Mouse (Mus musculus) T-helper 1 cell (primary cell): ENCODE measurements at regions not wholly inside any gene's neighbourhood (a gene's known extent, or its start where the extent isn't known, plus 50 kb on each side); places are given as distances from the start of the nearest gene placed in this dataset.

Experiments used
- in situ Hi-C: fragments of 300-600 bp; cut with MboI, MseI; formaldehyde crosslinking; loops from one replicate; pipeline ENCODE4 v1.15.1; 2025; ENCODE audit warnings: high pct_unique_total_duplicates

DNA sequence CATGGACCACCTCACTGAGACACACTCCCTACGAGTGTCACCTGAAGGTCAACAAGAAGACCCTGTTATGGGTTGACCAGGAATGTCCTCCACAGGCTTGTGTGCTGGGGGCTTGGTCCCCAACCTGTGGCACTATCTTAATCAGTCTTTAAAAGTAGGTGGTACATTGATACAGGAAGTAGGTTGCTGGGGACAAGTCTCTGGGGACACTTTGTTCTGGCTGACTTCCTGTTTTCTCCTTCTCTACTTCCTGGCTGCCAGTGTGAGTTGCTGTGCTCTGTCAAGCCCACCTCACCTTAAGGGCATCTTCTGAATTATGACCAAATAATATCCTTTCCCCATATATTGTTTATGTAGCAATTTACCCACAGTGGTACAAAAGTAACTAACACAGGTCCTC is 96.1 kb downstream of the Cct6b start:
- in situ Hi-C loops = no loop called here

DNA sequence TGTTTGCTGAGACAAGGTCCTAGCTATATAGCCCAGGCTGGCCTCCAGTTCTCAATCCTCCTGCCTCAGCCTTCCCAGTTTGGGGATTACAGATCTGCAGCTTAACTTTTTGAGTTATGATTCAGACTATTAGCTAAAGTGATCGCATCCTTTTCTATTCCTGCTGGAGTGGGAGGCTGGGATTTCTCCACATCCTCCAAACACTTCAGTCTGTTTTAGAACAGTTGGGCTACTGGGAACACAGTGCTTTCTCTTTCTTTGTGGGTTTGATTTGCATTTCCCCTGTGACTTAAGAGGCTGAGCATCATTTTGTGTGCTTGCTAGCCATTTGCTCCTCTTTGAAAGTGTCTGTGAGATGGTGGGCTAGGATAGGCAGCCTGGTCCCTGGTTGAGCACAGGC is 100.0 kb downstream of the Cct6b start:
- in situ Hi-C loops = no loop called here

DNA sequence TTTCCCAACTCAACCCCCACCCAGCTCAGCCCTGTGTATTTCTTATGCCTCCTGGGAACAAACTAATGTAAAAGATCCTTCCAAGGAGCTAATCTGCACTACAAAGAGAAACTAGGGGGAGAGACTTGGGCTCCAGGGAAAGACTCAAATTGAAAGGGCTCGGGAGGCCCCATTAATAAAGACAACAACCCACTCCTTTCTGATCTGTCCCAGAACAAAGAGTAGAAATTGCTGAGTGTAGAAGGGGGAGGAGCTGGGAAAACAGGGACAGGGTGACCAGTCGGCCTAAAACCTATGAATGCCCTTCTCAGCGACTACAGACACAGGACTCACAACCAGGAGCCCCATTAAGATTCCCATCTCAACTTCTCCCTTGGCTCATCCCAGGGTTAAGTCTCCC is 102.0 kb downstream of the Cct6b start:
- in situ Hi-C loops = no loop called here

DNA sequence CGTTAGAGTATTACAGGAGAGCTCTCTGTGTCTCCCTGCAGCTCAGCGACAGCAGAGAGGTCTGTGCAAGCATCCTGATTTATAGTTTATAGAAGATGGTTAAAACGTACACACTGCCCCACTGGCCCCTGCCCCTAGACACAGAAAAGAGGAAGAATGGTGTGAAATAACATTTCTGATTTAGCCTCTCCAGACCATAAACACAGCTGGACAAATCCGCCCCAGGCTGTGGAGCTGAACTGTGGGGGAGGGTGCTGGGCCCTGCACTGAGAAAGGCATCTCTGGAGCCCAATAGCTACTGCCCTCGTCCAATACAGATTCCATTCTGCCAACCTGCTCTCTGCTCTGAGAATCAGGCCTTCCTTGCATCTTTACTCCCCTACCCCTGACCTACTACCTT is 112.4 kb downstream of the Cct6b start:
- in situ Hi-C loops = no loop called here

DNA sequence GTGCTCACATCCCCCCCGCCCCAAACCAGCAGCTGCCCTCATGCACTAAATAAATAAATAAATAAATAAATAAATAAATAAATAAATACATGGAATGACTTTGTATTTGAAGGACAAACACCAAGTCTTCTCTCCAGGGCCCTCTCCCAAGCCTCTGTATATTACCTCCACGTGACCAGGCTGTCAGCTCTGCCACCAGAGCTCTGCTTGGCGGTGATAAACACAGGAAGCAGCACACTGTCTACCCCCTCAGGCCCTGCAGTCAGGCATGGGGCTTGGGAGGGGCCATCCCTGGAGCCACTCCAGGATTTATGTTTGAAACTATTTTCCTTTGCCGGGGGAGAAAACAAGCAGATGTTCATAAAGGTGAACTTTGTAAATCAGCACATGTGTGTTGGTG is 125.6 kb downstream of the Cct6b start:
- in situ Hi-C loops = no loop called here

DNA sequence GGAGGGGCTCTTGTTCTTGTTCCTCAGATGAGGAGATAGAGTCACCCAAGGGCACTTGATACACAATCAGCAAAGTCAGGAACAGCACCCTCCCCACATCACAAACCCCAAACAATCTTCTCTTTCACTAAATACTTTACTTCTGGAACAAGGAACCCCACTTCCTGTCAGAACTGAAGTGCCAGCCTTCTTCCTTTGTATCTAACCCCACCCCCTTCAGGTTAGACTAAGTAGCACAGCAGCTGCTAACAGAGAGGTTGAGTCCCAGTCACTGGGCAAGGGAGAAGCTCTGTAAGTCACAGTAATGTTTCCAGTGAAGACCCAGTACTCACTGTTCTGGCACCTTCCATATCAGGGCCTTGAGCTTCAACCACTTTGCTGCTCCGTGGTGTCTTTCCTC is 131.9 kb downstream of the Cct6b start:
- in situ Hi-C loops = no loop called here

DNA sequence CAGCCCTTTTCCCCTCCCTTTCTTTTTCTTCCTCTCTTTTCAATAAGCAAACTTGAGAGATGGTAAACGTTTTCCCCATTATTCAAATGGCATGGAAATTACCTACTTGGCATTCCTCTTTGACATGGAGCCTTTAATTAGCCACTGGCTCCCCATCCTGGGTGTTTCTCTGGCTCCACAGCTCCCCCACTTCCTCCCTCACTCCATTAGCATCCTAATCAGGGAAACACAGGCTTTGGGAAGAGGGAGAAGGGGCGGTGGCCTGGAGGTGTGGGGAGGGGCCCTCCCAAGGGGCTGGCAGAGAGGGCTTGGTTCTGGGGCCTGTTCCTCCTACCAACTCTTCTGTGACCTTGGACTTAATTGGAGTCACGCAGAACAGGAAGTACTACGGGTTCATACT is 132.7 kb downstream of the Cct6b start:
- in situ Hi-C loops = no loop called here

DNA sequence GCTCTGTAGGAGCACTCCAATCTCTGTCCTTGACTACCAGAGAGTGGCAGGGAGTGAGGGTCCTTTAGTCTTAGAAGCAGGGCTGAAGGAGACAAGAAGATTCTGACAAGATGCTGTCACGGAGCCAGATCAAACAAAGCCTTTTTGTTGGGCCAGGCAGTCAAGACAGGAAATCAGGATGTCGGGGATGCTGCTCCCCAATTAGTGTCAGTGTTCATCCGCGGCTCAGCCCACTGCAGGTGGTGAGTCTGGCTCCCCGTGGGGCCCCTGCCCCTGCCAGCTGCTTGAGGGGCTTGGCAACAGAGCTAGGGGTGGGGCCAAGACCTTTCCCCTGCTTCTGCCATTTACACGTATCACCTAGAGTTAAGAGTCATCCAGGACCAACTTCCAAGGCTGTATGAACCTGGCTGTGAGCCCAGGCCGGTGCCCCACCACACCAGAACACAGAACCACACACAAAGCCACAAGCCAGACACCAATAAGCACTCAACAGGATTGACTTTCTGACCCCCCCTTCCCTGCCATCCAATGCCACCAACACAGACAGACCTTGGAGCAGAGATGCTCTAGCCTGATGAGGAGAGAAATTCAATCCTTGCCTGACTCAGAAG is 137.5 kb downstream of the Cct6b start:
- in situ Hi-C loops = loop anchor here (10.0 kb wide), 1 partner anchor 1222 kb away; no protein-coding TSS in a partner anchor

DNA sequence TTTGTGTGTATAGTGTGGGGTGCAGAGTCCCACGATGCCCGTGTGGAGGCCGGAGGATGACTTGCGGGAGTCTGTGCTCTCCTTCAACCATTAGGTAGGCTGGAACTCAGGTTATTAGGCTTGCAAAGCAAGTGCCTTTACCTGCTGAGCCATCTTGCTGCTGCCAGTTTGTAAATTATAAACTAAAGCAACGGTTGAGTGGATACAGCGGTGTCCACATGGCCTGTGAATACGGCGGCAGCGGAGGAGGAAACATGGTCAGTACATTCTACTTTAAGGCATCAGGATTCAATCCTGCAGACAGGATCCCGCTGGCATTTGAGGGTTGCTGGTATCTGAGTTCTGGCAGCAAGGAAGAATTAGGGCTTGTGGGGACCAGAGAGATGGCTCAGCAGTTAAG is 143.1 kb downstream of the Cct6b start:
- in situ Hi-C loops = loop anchor here (10.0 kb wide), 1 partner anchor 1216 kb away; no protein-coding TSS in a partner anchor

DNA sequence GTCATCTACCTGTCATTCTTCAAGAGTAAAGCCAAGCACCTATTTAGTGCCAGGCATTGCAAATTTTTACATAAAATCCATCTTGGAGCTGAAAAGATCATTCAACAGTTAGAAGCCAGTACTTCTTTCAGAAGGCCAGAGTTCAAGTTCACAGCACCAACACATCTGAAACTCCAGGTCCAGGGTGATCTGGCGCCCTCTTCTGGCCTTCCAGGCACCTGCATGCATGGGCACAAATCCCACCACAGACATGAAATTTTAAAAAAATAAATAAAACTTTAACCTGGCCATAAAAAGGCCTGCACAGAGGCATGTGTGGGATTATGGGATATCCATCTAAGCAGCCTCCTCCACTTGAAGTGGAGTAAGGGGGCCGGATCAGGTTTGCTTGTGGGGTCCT is 144.7 kb downstream of the Cct6b start:
- in situ Hi-C loops = no loop called here

DNA sequence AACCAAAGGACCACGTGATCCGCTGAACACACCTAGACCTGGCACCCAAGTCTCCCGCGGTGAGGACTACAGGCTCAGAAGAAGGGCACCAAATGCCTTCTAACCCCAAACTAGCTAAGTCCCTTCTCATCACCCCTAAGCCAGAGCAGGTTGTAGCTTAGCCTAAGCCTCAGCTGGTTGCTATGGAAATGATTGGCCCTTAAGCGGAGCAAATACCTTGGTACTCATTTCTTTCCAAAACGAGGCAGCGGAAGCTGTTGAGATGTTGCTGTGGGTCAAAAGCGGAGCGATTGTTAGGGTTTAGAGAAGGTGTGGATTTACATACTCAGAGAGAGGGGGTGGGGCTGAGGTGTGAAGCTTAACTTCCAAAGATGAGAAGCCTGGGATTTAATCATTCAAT is 145.7 kb downstream of the Cct6b start:
- in situ Hi-C loops = no loop called here

DNA sequence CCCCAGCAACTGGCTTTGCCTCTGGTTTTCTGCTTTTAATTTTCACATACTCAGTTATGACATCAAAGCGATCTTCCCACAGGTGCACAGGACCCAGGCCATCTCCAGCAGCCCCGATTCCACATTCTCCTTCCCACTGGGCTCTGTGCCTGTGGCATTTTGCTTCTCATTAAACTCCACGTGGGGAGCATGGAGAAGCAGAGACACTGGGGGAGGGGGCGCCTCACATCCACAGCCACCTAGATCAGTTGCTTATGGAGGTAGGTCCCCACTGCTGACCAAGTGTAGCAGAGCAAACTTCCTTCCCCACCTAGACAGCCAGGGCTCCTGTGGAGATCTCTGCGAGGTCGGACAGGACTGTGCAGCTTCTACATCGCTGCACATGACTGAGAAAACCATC is 147.3 kb downstream of the Cct6b start:
- in situ Hi-C loops = no loop called here

DNA sequence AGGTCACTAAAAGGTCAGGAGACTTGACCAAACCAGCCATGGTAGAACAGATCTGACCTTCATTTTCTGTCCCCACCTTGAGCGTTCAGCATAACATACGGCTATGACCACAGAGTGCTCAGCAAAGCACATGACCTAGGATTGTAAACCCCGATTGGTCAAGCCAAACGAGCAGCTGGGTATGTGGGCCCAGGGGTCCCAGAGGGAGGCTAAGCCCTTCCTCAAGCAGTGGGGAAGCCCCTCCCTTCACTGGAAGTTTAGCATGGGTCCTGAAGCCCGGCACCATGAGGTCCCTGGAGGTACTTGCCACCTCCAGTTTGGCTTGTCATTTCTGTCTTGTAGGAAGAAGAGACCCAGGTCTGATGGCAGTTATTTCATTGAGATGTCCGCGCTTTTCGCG is 149.8 kb downstream of the Cct6b start:
- in situ Hi-C loops = loop anchor here (5.0 kb wide), 1 partner anchor 273 kb away; no protein-coding TSS in a partner anchor

DNA sequence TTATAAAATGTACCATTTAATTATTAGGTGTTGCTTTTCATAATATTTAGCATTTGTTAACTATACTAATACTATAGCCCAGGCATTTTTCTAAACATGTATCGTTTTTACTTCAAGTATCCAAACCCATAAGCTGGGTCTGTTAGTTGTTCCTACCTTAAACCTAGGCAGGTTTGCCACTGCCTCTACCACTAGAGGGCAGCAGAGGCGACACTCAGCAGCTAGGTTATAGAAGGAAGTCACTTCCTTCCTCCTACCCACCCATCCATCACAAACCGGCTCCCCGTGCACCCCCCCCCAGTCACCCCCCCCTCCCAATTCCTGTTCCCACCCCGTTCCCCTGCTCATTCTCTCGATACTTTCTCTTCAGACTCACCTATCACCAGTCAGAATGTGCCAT is 150.6 kb downstream of the Cct6b start:
- in situ Hi-C loops = loop anchor here (5.0 kb wide), 1 partner anchor 274 kb away; no protein-coding TSS in a partner anchor

DNA sequence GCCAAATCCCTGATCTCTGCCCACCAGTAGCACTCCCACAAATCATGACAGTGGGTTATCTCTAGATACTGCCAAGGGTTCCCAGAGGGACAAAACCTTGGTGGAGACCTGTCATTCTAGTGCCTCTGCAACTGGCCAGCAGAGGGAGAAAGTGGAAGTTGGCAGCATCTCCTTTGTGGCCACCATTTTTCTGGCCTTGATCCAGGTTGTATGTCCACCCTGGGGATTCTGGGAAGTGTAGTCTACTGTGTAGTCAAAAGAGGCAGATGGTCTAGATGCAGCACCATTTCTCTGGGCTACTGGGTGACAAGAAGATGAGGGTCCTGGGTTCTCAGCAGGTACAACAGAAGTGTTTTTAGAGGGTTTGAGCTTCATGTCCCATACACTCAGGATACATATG is 152.1 kb downstream of the Cct6b start:
- in situ Hi-C loops = loop anchor here (5.0 kb wide), 1 partner anchor 275 kb away; no protein-coding TSS in a partner anchor

DNA sequence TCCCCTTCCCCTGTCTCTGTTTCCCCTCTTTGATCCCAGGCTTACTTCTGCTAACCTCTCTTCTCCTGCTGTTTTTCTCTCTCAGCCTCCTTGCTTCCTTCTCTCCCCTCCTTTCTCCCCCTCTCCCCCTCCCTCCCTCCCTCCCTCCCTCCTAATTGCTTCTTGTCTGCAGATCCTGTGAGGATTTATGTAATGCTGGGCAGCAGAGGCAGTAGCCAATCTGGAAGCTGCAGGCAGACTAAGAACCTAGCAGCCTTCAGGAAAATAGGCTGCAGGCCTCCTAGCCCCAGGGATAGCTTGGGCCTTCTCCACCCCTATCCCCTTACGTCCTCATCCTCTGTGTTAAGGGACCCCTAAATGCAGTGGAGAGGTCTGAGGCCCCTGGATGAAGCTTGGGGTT is 155.2 kb downstream of the Cct6b start:
- in situ Hi-C loops = no loop called here

DNA sequence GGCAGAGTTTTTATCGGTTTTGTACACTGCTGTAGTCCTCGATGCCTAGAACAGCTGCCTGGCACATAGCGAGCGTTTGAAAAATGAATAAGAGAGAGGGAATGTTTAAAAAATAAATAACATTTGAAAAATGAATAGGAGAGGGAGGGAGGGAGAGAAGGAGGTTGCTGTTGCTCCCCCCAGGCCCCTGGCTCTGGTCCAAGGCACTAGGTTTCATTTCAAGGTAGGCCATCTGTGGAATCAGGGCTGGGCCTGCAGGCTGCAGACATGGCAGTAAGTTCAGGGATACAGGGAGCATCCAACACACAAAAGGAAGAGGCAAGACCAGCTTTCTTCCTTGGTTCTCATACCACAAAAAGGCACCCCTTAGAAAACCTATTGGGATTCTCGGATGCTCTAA is 156.5 kb downstream of the Cct6b start:
- in situ Hi-C loops = no loop called here

DNA sequence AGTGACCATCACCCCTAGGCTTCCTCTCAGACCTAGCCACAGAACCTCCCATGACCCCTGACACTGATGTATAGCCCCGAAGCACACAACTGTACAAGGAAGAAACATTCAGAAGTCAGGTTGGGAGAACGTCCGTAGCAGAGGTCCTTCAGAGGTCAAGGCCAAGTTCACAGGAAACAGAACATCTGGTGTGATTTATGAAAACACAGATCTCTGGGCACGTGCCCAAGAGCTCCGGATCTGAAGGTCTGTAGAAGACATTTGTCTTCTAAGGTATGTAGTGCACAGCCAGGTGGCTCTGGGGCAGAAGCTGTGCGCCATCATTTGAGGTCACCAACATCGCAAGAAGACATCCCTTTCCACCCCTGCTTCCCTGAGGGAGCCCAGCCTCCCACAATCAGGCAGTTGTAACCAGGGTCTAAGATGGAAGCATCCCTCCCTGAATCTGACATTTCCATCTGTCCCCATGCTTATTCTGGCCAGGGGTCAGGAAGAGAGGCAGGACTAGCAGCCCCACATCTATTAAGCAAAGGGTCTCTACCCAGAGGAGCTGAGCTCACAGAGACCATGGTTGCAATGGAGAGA is 159.8 kb downstream of the Cct6b start:
- in situ Hi-C loops = loop anchor here (5.0 kb wide), 1 partner anchor 372 kb away; no protein-coding TSS in a partner anchor

DNA sequence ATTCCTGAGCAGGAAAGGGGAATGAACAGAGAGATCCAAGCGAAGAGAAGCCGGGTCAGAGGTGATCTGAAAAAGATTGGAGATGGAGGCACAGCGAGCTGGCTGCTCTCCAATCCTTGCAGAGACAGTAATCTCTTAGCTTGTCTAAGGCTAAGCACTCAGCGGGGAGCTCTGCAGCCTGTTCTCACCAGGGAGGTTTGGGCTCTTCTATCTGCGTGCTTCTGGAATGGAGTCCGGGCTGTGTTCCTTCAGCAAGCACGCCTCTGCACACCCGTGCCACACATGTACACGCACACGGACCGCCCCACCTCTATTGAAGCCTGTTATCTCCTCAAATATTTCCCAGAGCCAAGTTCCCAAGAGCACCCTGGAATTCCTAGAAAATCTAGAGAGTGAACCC is 161.3 kb downstream of the Cct6b start:
- in situ Hi-C loops = loop anchor here (5.0 kb wide), 1 partner anchor 371 kb away; no protein-coding TSS in a partner anchor

DNA sequence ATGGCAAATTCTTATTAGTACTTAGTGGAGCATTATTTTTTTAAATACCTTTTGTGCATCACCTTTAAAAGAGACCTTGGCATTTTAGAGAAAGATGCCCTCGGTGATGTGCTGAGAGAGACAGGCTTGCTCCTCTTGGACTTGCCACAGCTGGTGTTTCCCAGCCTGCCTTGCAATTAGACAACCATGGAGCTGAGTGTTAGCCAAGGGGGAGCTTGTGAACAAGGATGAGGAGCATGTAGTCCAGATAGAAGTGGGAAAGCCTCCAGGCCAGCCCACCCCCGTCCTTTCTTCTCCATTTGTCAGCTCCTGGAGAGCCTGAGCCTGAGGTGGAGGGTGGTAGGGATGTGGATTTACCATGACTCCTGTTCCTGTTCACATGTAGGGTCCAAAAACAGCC is 161.9 kb downstream of the Cct6b start:
- in situ Hi-C loops = loop anchor here (5.0 kb wide), 1 partner anchor 370 kb away; no protein-coding TSS in a partner anchor

DNA sequence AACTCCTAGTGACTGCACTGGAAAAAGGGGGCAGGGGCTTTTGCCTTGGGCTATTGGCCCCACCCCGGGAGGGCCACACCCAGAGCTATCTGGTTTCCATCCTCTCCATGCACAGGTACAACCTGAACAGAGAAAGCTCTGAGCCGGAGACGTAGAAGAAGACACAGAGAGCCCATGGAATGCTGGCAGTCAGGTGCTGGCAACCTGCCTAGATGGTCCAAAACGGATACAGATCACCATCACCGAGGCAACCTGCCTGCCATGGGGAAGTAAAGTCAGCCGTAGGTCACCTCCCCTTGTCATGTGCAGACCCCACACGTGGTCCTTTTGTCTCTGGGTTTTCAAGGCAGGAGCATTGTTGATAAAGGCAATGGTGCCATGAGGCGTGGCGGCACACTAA is 164.0 kb downstream of the Cct6b start:
- in situ Hi-C loops = loop anchor here (5.0 kb wide), 1 partner anchor 368 kb away; no protein-coding TSS in a partner anchor

DNA sequence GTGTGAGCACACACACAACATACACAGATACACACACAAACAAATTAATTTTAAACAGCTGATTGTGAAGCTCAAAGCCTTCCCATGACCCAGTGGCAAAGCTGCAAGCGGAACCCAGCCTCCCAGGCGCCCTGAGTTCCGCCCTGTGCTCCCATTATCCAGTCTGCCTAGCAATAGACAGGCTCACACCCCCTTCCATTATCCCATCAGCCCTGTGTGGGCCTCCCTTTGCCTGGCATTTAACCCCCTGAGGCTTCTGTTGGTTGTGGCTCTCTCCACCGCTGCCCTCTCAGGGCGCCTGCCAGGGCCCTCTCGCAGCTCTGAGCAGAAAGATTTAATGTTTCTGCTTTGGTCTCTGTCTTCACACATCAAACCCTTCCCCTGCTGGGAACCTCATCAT is 166.4 kb downstream of the Cct6b start:
- in situ Hi-C loops = no loop called here

DNA sequence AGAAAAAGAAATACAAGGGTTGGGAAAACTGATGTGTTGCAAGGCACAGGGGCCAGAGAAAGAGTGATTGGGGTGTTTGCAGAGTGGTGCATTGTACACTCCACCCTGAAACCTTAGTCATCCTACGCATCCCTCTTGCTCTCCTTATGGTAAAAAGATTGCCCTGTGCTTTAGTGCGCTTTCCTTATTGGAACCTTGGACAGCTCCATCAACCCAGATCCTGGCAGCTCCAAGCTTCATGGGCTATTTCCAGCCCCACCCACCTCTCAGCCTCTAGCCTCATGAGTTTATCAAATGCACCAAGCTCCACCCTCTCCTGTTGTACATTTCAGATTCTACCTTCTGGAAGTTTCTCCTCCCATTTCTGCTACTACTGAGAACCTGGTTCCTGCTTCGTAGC is 167.3 kb downstream of the Cct6b start:
- in situ Hi-C loops = no loop called here
